Mouse (Mus musculus): Measurements from ENCODE around the gene Fam178b. TPM values are rescaled to one million over a fixed set of nuclear protein-coding genes. Genes with fewer than 3 reads are reported as not detected.
A peak's percentile ranks its signal among the peaks of the same experiment; 100 is the strongest.

Gene Fam178b
- polyA plus RNA-seq, 1 experiment, result 1.1 TPM

- Histone ChIP-seq H3K4me3 (replicated peaks; ENCODE audit: insufficient read depth, low read depth, low read length) (no peak overlapping the region), H3K27me3 (ENCODE audit: control insufficient read depth, insufficient read depth, low read length) (no peaks in the 10 kb centered on the region), H3K4me1 (ENCODE audit: control insufficient read depth, insufficient read depth, low read length) (peaks cover 3% of the 10 kb centered on the region; the same call in 1 of the 2 replicates), H3K27ac (ENCODE audit: insufficient read depth, low read length) (no peak overlapping the region)
- WGBS, result 76% methylated on average over 4 of the region's 4 CpGs
- DNase-seq, result no peak
- TF ChIP-seq POLR2A (IDR thresholded peaks at IDR 0.05; ENCODE audit: borderline replicate concordance, insufficient read depth, low read length), result no peak
- no peak for TF ChIP-seq CTCF (IDR thresholded peaks at IDR 0.05; ENCODE audit: borderline replicate concordance, insufficient read depth, low read depth, low read length)
Measured at GRCm38 (mm10) chr1:36563632-36564031, 119.4 kb downstream of the Fam178b start.

GRCm38 (mm10) chr1:36563197-36563596, 119.8 kb downstream of the Fam178b start:
- no peak overlapping the region for H3K4me3 ChIP-seq (replicated peaks; ENCODE audit: insufficient read depth, low read depth, low read length)
- DNase-seq, result no peak
- TF ChIP-seq CTCF (IDR thresholded peaks at IDR 0.05; ENCODE audit: borderline replicate concordance, insufficient read depth, low read depth, low read length) (no peak), POLR2A (IDR thresholded peaks at IDR 0.05; ENCODE audit: borderline replicate concordance, insufficient read depth, low read length) (no peak)
- 34% methylated on average over 2 of the region's 2 CpGs for WGBS
- H3K4me1 ChIP-seq (ENCODE audit: control insufficient read depth, insufficient read depth, low read length), result peaks cover 6% of the 10 kb centered on the region; the same call in 1 of the 2 replicates
- no peak overlapping the region for H3K27ac ChIP-seq (ENCODE audit: insufficient read depth, low read length)
- no peaks in the 10 kb centered on the region for H3K27me3 ChIP-seq (ENCODE audit: control insufficient read depth, insufficient read depth, low read length)

DNA sequence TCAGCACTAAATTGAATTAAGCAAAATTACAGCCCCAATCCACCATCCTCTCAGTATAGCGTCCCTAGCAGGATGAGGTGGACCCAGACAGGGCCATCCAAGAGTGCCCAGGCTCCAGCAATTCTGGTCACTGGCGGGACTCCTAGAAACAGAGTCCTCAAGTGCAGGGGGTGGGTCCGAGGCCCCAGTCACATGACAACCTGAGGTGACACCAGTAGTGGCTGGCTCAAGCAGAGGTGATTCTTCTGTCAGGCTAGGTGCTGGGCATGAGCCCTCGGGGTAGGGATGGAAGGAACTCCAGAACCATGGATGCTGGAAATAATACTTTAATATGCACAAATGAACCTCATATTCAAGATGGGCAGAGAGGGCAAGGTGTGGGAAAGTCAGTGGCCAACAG, 120.6 kb downstream of the Fam178b start:
- 89% methylated on average over 4 of the region's 4 CpGs for WGBS
- no peak overlapping the region for H3K27ac ChIP-seq (ENCODE audit: insufficient read depth, low read length)

DNA sequence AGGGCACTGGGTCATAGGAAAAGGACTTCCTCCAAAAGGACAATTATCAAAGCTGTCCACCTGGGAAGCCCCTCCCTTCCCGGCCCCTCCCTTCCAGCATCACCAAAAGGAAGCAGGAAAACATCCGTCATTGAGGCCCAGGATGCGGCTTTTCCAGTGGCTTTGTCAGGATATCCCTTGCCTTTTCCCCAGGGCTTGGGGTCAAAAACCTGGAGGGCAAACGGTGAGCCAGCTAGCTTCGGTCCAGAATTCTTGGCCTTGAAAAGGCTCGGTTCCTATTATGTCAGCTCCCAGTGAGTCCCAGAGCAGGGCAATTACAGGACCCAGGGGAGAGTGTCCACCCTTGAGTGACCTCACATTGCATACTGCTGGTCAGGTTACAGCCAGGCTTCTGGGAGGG, 122.1 kb downstream of the Fam178b start:
- Histone ChIP-seq H3K27ac (ENCODE audit: insufficient read depth, low read length) (no peak overlapping the region), H3K4me3 (replicated peaks; ENCODE audit: insufficient read depth, low read depth, low read length) (no peak overlapping the region), H3K4me1 (ENCODE audit: control insufficient read depth, insufficient read depth, low read length) (peaks cover 6% of the 10 kb centered on the region; the same call in 1 of the 2 replicates), H3K27me3 (ENCODE audit: control insufficient read depth, insufficient read depth, low read length) (no peaks in the 10 kb centered on the region)
- WGBS, result 84% methylated on average over 6 of the region's 6 CpGs
- TF ChIP-seq CTCF (IDR thresholded peaks at IDR 0.05; ENCODE audit: borderline replicate concordance, insufficient read depth, low read depth, low read length) (no peak), POLR2A (IDR thresholded peaks at IDR 0.05; ENCODE audit: borderline replicate concordance, insufficient read depth, low read length) (no peak)
- no peak for DNase-seq

More for the DNA sequence above, 120.6 kb downstream of the Fam178b start:
- H3K4me3 ChIP-seq (replicated peaks; ENCODE audit: insufficient read depth, low read depth, low read length), result no peak overlapping the region
- H3K4me1 ChIP-seq (ENCODE audit: control insufficient read depth, insufficient read depth, low read length), result peaks cover 6% of the 10 kb centered on the region; the same call in 1 of the 2 replicates
- H3K27me3 ChIP-seq (ENCODE audit: control insufficient read depth, insufficient read depth, low read length), result no peaks in the 10 kb centered on the region
- DNase-seq, result no peak
- TF ChIP-seq POLR2A (IDR thresholded peaks at IDR 0.05; ENCODE audit: borderline replicate concordance, insufficient read depth, low read length), result no peak
- no peak for TF ChIP-seq CTCF (IDR thresholded peaks at IDR 0.05; ENCODE audit: borderline replicate concordance, insufficient read depth, low read depth, low read length)

DNA sequence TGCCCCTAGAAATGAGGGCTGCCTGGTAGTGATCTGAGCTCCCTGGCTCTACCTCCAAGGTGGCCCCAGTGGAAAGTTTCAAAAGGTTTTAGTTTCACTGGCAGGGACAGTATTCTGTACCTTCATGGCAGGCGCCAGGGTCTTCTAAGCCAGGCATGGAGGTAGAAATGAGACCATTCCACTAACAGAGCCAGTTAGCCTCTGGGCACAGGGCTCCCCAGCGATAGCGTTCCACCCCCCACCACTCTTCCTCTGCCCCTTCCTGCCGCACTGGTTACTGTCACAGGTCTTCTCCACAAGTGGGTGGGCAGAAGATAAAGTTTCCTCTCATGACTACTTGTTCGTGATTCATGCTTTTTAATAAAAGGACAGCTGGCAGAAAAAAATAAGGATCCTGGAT, 123.1 kb downstream of the Fam178b start:
- no peak overlapping the region for H3K27ac ChIP-seq (ENCODE audit: insufficient read depth, low read length)
- DNase-seq, result no peak
- TF ChIP-seq POLR2A (IDR thresholded peaks at IDR 0.05; ENCODE audit: borderline replicate concordance, insufficient read depth, low read length), result no peak
- TF ChIP-seq CTCF (IDR thresholded peaks at IDR 0.05; ENCODE audit: borderline replicate concordance, insufficient read depth, low read depth, low read length), result no peak
- peaks cover 16% of the 10 kb centered on the region for H3K4me1 ChIP-seq (ENCODE audit: control insufficient read depth, insufficient read depth, low read length)
- WGBS, result 94% methylated on average over 5 of the region's 5 CpGs
- no peaks in the 10 kb centered on the region for H3K27me3 ChIP-seq (ENCODE audit: control insufficient read depth, insufficient read depth, low read length)
- H3K4me3 ChIP-seq (replicated peaks; ENCODE audit: insufficient read depth, low read depth, low read length), result no peak overlapping the region

DNA sequence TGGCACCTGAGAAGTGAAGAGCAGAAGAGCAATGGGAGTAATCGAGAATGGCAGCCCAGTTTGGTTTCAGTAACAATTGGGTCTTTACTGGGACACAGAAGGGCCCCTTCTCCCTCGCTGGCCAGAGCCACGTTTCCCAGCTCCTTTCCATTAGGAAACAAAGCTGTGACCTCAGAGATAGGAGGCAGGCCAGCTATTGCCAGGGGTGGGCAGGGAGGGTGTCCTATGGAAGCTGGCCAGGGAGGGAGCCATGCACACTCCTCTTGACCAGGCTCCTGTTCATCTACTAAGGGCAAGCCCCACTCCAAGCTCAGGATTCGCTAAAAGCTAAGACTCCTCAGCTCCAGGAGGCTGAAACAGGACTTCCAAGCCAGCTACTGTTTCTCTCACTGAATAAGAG, 123.7 kb downstream of the Fam178b start:
- H3K27ac ChIP-seq (ENCODE audit: insufficient read depth, low read length), result no peak overlapping the region
- no peak for TF ChIP-seq CTCF (IDR thresholded peaks at IDR 0.05; ENCODE audit: borderline replicate concordance, insufficient read depth, low read depth, low read length)
- TF ChIP-seq POLR2A (IDR thresholded peaks at IDR 0.05; ENCODE audit: borderline replicate concordance, insufficient read depth, low read length), result no peak
- H3K27me3 ChIP-seq (ENCODE audit: control insufficient read depth, insufficient read depth, low read length), result no peaks in the 10 kb centered on the region
- WGBS, result 59% methylated on average over 4 of the region's 4 CpGs
- H3K4me3 ChIP-seq (replicated peaks; ENCODE audit: insufficient read depth, low read depth, low read length), result no peak overlapping the region
- peaks cover 22% of the 10 kb centered on the region for H3K4me1 ChIP-seq (ENCODE audit: control insufficient read depth, insufficient read depth, low read length)
- DNase-seq, result no peak

- 3% methylated on average over 69 of the region's 69 CpGs for WGBS
- Histone ChIP-seq H3K27me3 (ENCODE audit: control insufficient read depth, insufficient read depth, low read length) (no peaks in the 10 kb centered on the region), H3K4me1 (ENCODE audit: control insufficient read depth, insufficient read depth, low read length) (peaks cover 31% of the 10 kb centered on the region), H3K27ac (ENCODE audit: insufficient read depth, low read length) (peak within 1 kb of the TSS; percentile 84), H3K4me3 (replicated peaks; ENCODE audit: insufficient read depth, low read depth, low read length) (peak within 1 kb of the TSS; percentile 94)
- DNase-seq, result peak; percentile 75 to 80
- peak; percentile 40; the same call in 1 of the 2 replicates for TF ChIP-seq POLR2A (IDR thresholded peaks at IDR 0.05; ENCODE audit: borderline replicate concordance, insufficient read depth, low read length)
- TF ChIP-seq CTCF (IDR thresholded peaks at IDR 0.05; ENCODE audit: borderline replicate concordance, insufficient read depth, low read depth, low read length), result no peak
Measured at GRCm38 (mm10) chr1:36558031-36558993, 124.7 kb downstream of the Fam178b start, which contains the start of gene Sema4c. Gene Sema4c (minus strand): TSS chr1:36558349.

Data from cerebellum, adult 2 months (tissue).